Mouse (Mus musculus): ENCODE results near the gene Wnk1. TPM values are rescaled to one million over a fixed set of nuclear protein-coding genes. Genes with fewer than 3 reads are reported as not detected.

Gene Wnk1
- polyA plus RNA-seq, 1 experiment from 2014 or later = 52.4 TPM

GRCm38 (mm10) chr6:119996480-119996879, 42.0 kb downstream of the Wnk1 start:
- no peaks in the 10 kb centered on the region for H3K27me3 ChIP-seq (replicated peaks)
- no peak overlapping the region for H3K27ac ChIP-seq (replicated peaks)
- no peak for ATAC-seq (ENCODE audit: low FRiP score)
- H3K9me3 ChIP-seq (replicated peaks) = no peaks in the 10 kb centered on the region
- H3K9ac ChIP-seq (replicated peaks) = no peak overlapping the region
- H3K4me2 ChIP-seq = no peak overlapping the region
- WGBS = 78% methylated on average over 1 of the region's 1 CpGs
- H3K4me3 ChIP-seq (replicated peaks) = no peak overlapping the region
- no peaks in the 10 kb centered on the region for H3K36me3 ChIP-seq
- H3K4me1 ChIP-seq = no peaks in the 10 kb centered on the region

DNA sequence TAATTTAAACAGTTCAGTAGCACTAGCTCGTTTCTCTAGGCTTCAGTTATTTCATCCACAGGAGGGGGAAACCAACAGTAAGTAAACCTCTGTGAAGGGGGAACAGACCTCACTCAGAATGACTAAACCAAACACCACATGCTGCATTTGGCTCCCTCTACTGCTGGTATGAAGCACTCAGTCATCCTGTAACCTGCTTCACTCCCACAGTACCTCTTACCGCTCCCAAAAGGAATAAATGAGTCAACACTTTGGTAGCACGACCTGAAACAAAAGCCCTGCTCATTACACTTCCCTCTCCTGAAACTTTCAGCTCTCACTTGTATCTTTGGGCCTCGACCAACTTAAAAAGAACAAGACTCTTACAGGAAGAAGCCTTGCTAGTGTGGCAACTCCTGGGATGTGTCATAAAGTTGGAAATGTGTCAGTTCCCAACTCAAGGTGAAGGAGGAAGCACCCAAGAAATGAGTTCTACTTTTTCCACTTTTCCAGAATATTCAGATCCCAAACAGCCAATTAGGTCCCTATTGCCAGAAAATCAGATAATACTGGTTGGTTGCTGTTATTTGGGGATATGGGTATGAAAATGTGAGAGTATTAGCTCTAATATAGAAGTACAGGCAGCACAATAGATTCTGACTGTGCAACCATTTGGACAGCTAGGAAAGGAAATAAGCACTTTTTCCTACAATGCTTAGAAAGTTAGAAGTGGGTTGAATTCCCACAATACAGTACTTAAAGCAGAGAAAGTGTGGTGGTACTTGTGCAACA, 114.1 kb downstream of the Wnk1 start:
- 52% methylated on average over 4 of the region's 4 CpGs for WGBS
- no peaks in the 10 kb centered on the region for H3K9me3 ChIP-seq (replicated peaks)
- no peaks in the 10 kb centered on the region for H3K27me3 ChIP-seq (replicated peaks)
- no peak for ATAC-seq (ENCODE audit: low FRiP score)
- no peaks in the 10 kb centered on the region for H3K4me1 ChIP-seq
- H3K9ac ChIP-seq (replicated peaks) = no peak overlapping the region
- no peak overlapping the region for H3K4me2 ChIP-seq
- H3K36me3 ChIP-seq = peaks cover 80% of the 10 kb centered on the region
- H3K4me3 ChIP-seq (replicated peaks) = no peak overlapping the region
- no peak overlapping the region for H3K27ac ChIP-seq (replicated peaks)

DNA sequence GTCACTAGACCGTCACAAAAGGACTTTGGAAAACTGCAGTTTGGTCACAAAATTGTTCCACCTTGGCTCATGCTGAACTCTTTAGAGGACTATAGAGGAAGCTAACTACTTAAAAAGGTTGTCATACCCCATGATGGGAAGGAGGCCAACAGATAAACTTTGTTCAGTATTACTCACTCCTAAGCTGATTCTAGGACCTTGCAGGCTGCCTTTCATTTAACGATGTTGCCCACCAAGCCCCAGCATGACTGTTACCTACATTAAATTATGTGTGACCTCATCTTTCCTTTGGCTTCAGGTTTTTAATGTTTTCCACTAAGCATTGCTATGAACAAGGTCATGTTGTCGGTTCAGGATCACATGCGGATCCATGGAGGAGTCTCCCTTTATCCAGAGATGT, 115.9 kb downstream of the Wnk1 start:
- Histone ChIP-seq H3K4me2 (no peak overlapping the region), H3K9ac (replicated peaks) (no peak overlapping the region), H3K27ac (replicated peaks) (no peak overlapping the region), H3K4me1 (no peaks in the 10 kb centered on the region), H3K27me3 (replicated peaks) (no peaks in the 10 kb centered on the region), H3K36me3 (peaks cover 76% of the 10 kb centered on the region), H3K9me3 (replicated peaks) (no peaks in the 10 kb centered on the region), H3K4me3 (replicated peaks) (no peak overlapping the region)
- 93% methylated on average over 4 of the region's 4 CpGs for WGBS
- no peak for ATAC-seq (ENCODE audit: low FRiP score)

- Histone ChIP-seq H3K27ac (replicated peaks) (no peak overlapping the region), H3K36me3 (peaks cover 72% of the 10 kb centered on the region), H3K9ac (replicated peaks) (no peak overlapping the region), H3K4me1 (no peaks in the 10 kb centered on the region), H3K4me3 (replicated peaks) (no peak overlapping the region), H3K9me3 (replicated peaks) (no peaks in the 10 kb centered on the region), H3K4me2 (no peak overlapping the region), H3K27me3 (replicated peaks) (no peaks in the 10 kb centered on the region)
- no peak for ATAC-seq (ENCODE audit: low FRiP score)
- 92% methylated on average over 3 of the region's 3 CpGs for WGBS
These were observed 116.3 kb downstream of the Wnk1 start for GRCm38 (mm10) chr6:119922136-119922535.

DNA sequence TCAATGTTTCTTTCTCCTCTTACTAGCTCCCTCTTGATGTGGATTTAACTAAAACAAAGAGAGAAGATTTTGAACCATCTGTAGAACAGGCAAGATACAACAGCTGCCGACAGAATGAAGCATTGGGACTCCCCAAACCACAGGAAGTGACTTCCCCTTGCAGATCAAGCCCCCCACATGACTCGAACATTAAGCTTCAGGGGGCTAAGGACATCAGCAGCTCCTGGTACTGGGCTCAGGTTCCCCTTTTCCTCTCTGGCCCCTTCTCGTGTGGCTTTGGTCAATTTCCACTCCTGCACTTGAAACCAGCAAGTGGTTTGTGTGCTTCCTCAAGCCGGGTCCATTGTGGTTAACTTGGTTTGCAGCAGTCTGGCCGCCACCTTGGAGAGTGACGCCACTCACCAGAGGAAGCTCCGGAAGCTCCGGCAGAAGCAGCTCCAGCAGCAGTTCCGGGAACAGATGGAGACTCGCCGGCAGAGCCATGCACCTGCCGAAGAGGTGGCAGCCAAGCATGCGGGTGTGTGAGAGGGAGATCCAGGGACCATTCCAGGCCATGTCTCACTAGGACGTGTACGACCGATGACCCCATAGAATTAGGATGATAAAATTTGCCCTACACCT, 119.8 kb downstream of the Wnk1 start:
- no peaks in the 10 kb centered on the region for H3K27me3 ChIP-seq (replicated peaks)
- no peaks in the 10 kb centered on the region for H3K9me3 ChIP-seq (replicated peaks)
- no peaks in the 10 kb centered on the region for H3K4me1 ChIP-seq
- WGBS = 90% methylated on average over 16 of the region's 16 CpGs
- H3K36me3 ChIP-seq = peaks cover 66% of the 10 kb centered on the region
- no peak for ATAC-seq (ENCODE audit: low FRiP score)
- H3K27ac ChIP-seq (replicated peaks) = no peak overlapping the region
- H3K4me2 ChIP-seq = no peak overlapping the region
- H3K4me3 ChIP-seq (replicated peaks) = no peak overlapping the region
- H3K9ac ChIP-seq (replicated peaks) = no peak overlapping the region

- Histone ChIP-seq H3K4me2 (no peak overlapping the region), H3K36me3 (peaks cover 59% of the 10 kb centered on the region), H3K4me3 (replicated peaks) (no peak overlapping the region), H3K27ac (replicated peaks) (no peak overlapping the region), H3K9ac (replicated peaks) (no peak overlapping the region), H3K27me3 (replicated peaks) (no peaks in the 10 kb centered on the region), H3K4me1 (no peaks in the 10 kb centered on the region), H3K9me3 (replicated peaks) (no peaks in the 10 kb centered on the region)
- 92% methylated on average over 5 of the region's 5 CpGs for WGBS
- no peak for ATAC-seq (ENCODE audit: low FRiP score)
These were observed 122.8 kb downstream of the Wnk1 start for GRCm38 (mm10) chr6:119915710-119916109.

GRCm38 (mm10) chr6:119912046-119912445, 126.4 kb downstream of the Wnk1 start:
- peaks cover 35% of the 10 kb centered on the region for H3K36me3 ChIP-seq
- 73% methylated on average over 5 of the region's 5 CpGs for WGBS
- no peak overlapping the region for H3K4me2 ChIP-seq
- H3K27me3 ChIP-seq (replicated peaks) = no peaks in the 10 kb centered on the region
- no peaks in the 10 kb centered on the region for H3K4me1 ChIP-seq
- no peaks in the 10 kb centered on the region for H3K9me3 ChIP-seq (replicated peaks)
- no peak for ATAC-seq (ENCODE audit: low FRiP score)
- H3K4me3 ChIP-seq (replicated peaks) = no peak overlapping the region
- no peak overlapping the region for H3K9ac ChIP-seq (replicated peaks)
- no peak overlapping the region for H3K27ac ChIP-seq (replicated peaks)

DNA sequence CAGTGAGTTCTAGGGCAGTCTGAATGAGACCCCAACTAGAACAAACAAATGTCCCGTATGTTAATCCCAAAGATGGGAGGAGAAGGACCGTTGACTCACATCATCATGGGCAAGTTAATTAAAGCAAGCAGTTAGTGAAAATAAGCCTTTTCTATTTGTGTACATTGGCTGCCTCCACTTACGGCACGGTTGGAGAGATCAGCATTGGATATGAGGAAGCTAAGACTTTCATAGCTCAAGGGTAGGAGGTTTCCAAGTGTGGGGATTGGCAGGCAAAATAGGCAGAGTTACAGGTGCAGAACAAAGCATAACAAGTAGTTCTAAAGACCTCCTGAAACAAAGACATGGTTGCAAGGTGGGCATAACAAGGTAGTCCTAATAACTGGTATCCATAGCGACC, 133.0 kb downstream of the Wnk1 start:
- no peaks in the 10 kb centered on the region for H3K9me3 ChIP-seq (replicated peaks)
- peaks cover 20% of the 10 kb centered on the region for H3K4me1 ChIP-seq
- 91% methylated on average over 5 of the region's 5 CpGs for WGBS

DNA sequence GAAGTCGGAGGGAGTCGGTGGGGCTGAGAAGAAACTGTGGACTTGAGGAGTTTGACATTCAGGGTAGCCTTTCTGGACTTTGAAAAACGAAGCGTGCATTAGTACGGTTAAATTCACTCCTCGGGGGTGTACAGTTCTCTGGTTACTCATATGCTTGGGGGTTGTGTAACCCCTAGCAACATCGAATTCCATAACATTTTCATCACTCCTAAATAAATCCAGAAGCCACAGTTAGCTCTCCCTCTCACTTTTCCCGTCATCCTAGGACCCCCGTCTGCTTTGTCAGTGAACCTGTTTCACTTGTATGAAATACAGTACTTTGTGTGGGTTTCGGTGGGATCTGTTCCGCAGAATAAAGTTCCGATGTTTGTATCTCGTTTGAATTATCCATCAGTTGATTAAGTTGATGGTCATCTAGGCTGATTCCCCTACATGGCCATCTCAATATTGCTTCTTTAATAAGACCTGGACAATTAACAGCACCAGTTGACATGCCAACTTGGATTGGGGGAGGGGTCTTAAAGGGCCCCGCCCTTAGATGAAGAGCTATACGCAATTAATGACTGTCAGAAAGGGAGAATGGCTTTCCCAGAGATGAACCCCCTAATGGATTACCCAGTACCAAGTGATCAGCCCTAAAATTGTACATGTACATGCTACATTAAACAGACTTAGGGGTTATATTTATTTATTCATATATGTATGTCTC, 135.2 kb downstream of the Wnk1 start:
- no peaks in the 10 kb centered on the region for H3K9me3 ChIP-seq (replicated peaks)
- peak overlapping the region; percentile 89 for H3K27ac ChIP-seq (replicated peaks)
- H3K27me3 ChIP-seq (replicated peaks) = no peaks in the 10 kb centered on the region
- no peak for ATAC-seq (ENCODE audit: low FRiP score)
- H3K36me3 ChIP-seq = no peaks in the 10 kb centered on the region
- H3K4me2 ChIP-seq = peak overlapping the region; percentile 69
- H3K9ac ChIP-seq (replicated peaks) = peak overlapping the region; percentile 94
- 19% methylated on average over 15 of the region's 15 CpGs for WGBS
- H3K4me1 ChIP-seq = peaks cover 20% of the 10 kb centered on the region
- H3K4me3 ChIP-seq (replicated peaks) = peak overlapping the region; percentile 99

More for the DNA sequence above, 133.0 kb downstream of the Wnk1 start:
- no peak for ATAC-seq (ENCODE audit: low FRiP score)
- no peak overlapping the region for H3K4me2 ChIP-seq
- no peak overlapping the region for H3K4me3 ChIP-seq (replicated peaks)
- no peaks in the 10 kb centered on the region for H3K27me3 ChIP-seq (replicated peaks)
- no peak overlapping the region for H3K27ac ChIP-seq (replicated peaks)
- no peaks in the 10 kb centered on the region for H3K36me3 ChIP-seq
- H3K9ac ChIP-seq (replicated peaks) = no peak overlapping the region

DNA sequence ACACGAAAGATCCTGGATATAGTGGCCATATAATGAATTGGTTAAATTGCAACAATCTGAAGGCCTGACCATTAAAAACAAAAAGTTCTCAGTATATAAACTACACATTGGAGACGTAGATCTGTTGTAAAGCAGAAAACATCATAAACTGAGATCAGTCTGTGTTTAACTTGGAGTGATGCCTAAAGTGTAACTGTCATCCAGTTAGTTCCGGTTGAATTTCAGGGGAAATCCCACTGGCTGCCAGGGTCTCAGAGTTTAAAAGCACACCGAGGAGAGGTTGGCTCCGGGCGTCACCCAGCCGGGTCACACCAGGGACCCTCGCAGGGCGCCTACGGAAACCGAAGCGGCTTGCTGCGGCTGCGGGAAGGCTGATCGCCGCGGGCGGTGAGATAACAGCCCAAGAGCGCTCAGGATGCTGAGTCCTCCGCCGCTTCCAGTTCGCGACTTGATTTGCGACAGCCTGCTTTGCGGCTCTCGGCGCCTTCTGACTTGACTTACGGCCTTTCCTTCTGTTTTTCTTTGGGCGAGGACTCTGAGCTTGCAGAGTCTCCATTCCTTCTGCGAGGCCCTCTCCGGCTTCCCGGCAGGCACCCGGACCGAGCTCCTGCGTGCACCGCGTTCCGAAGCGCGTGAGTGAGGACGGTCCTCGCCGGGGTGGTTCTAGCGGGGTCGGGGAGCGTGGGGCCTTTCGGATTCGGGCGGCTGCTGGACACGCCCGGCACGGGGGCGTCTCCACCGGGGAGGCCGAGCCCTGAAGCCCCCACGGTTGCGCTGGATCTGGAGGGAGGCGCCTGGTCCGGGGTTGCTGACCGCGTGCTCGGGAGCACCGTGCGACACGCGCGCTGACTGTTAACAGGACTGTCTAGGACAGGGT, 136.0 kb downstream of the Wnk1 start, which contains the start of gene Rad52:
Gene Rad52, plus strand, starts transcription at position 495 of the 877 bp plus-strand sequence.
- Histone ChIP-seq H3K4me1 (peaks cover 20% of the 10 kb centered on the region), H3K9me3 (replicated peaks) (no peaks in the 10 kb centered on the region), H3K27ac (replicated peaks) (peak within 1 kb of the TSS; percentile 89), H3K9ac (replicated peaks) (peak within 1 kb of the TSS; percentile 94), H3K27me3 (replicated peaks) (no peaks in the 10 kb centered on the region), H3K36me3 (no peaks in the 10 kb centered on the region), H3K4me2 (peak within 1 kb of the TSS; percentile 69), H3K4me3 (replicated peaks) (peak within 1 kb of the TSS; percentile 99)
- 1% methylated on average over 67 of the region's 67 CpGs for WGBS
- ATAC-seq (ENCODE audit: low FRiP score) = peak; percentile 89

GRCm38 (mm10) chr6:119892711-119893110, 145.8 kb downstream of the Wnk1 start:
- Histone ChIP-seq H3K4me1 (no peaks in the 10 kb centered on the region), H3K27me3 (replicated peaks) (no peaks in the 10 kb centered on the region), H3K9ac (replicated peaks) (no peak overlapping the region), H3K4me3 (replicated peaks) (no peak overlapping the region), H3K36me3 (no peaks in the 10 kb centered on the region), H3K4me2 (no peak overlapping the region), H3K9me3 (replicated peaks) (no peaks in the 10 kb centered on the region), H3K27ac (replicated peaks) (no peak overlapping the region)
- ATAC-seq (ENCODE audit: low FRiP score) = no peak
- WGBS = 86% methylated on average over 7 of the region's 7 CpGs

Measured in neural tube, embryonic 15.5 days (tissue).